ENCODE assay signal across 8 mouse cellular contexts in genomic region chr17:35320327-35321081, GRCm38 (mm10). TPM values are rescaled to one million over a fixed set of nuclear protein-coding genes. Genes with fewer than 3 reads are reported as not detected.
A peak's percentile ranks its signal among the peaks of the same experiment; 100 is the strongest.
DNase-seq lines count a peak whose midpoint lies in the region; ATAC-seq lines count a peak whose summit lies in the region.

Gene H2-Q1 (plus strand): TSS chr17:35320405.

- peak within 1 kb of the TSS; percentile 31 for H3K4me3 ChIP-seq in forebrain, embryonic 15.5 days
- peak within 1 kb of the TSS; percentile 32 for H3K4me3 ChIP-seq in liver, embryonic 15.5 days (replicated peaks)

- H3K4me2 ChIP-seq in forebrain, embryonic 15.5 days (replicated peaks), result peak within 1 kb of the TSS; percentile 51
- H3K4me2 ChIP-seq in liver, embryonic 15.5 days, result peak within 1 kb of the TSS; percentile 55

- peaks cover 7% of the 10 kb centered on the region; the same call in 1 of the 2 replicates for H3K4me1 ChIP-seq in forebrain, embryonic 15.5 days
- H3K4me1 ChIP-seq in liver, embryonic 15.5 days (replicated peaks), result no peaks in the 10 kb centered on the region

- WGBS in forebrain, embryonic 15.5 days, result 3% methylated on average over 55 of the region's 55 CpGs
- WGBS in liver, embryonic 15.5 days (ENCODE audit: insufficient replicate concordance), result 2% methylated on average over 55 of the region's 55 CpGs

- no peaks in the 10 kb centered on the region for H3K36me3 ChIP-seq in forebrain, embryonic 15.5 days
- H3K36me3 ChIP-seq in liver, embryonic 15.5 days (replicated peaks), result no peaks in the 10 kb centered on the region

- H3K27me3 ChIP-seq in forebrain, embryonic 15.5 days, result peaks cover 27% of the 10 kb centered on the region
- H3K27me3 ChIP-seq in liver, embryonic 15.5 days, result peaks cover 48% of the 10 kb centered on the region

- DNase-seq in heart, adult 11 months, result peak; percentile 56
- DNase-seq in heart, postnatal 4 days, result no peak
- peak; percentile 49 for DNase-seq in CD4-positive, CD25-positive, alpha-beta regulatory T cell, adult 2 months (ENCODE audit: low read depth, low spot score)
- no peak for DNase-seq in cerebellum, postnatal 4 days (ENCODE audit: low spot score in 2 of 2)
- DNase-seq in urinary bladder, adult 2 months (ENCODE audit: low spot score), result no peak
- no peak for DNase-seq in layer of hippocampus, postnatal 36 days

- H3K9ac ChIP-seq in forebrain, embryonic 15.5 days (replicated peaks), result no peak within 1 kb of the TSS
- no peak within 1 kb of the TSS for H3K9ac ChIP-seq in liver, embryonic 15.5 days

- ATAC-seq in forebrain, embryonic 15.5 days (replicated peaks), result no peak
- ATAC-seq in liver, embryonic 15.5 days (ENCODE audit: insufficient read depth), result no peak

- H3K9me3 ChIP-seq in forebrain, embryonic 15.5 days, result no peaks in the 10 kb centered on the region
- H3K9me3 ChIP-seq in liver, embryonic 15.5 days (replicated peaks), result no peaks in the 10 kb centered on the region

- no peak within 1 kb of the TSS for H3K27ac ChIP-seq in forebrain, embryonic 15.5 days (replicated peaks)
- no peak within 1 kb of the TSS for H3K27ac ChIP-seq in liver, embryonic 15.5 days (replicated peaks)

RNA-seq across cellular contexts. Expression of gene H2-Q1, which starts in this region (rescaled TPM):
- under 1 TPM; 0.43 to 0.55 TPM for total RNA-seq in heart, postnatal 4 days (2021)
- 0.27 and 0.32 TPM in 2 replicates for polyA plus RNA-seq in forebrain, embryonic 15.5 days (2015; fragmentation: Nextera tagmentation; extraction: Ambion mirVana)
- polyA plus RNA-seq in liver, embryonic 15.5 days (2015; fragmentation: Nextera tagmentation; extraction: Ambion mirVana), result 0.58 and 0.70 TPM in 2 replicates
- polyA plus RNA-seq in urinary bladder, adult 2 months (2012; rRNA removed), result 0.19 TPM in 2 replicates
- total RNA-seq in layer of hippocampus, postnatal 36 days (2021), result under 1 TPM in 1 of 2 experiments, not detected in 1; 0.20 TPM

Comparison
In these comparisons a context has a peak if more than half of its experiments do, and no peak if none do; other contexts are left out.
1. DNase-seq: peak in heart, adult 11 months (single experiment) and CD4-positive, CD25-positive, alpha-beta regulatory T cell, adult 2 months (single experiment); none in heart, postnatal 4 days (single experiment), cerebellum, postnatal 4 days (0 of 2), urinary bladder, adult 2 months (single experiment) and layer of hippocampus, postnatal 36 days (0 of 2).